Mouse (Mus musculus): ENCODE results near the gene Fbxo41.
A peak's percentile ranks its signal among the peaks of the same experiment; 100 is the strongest.

The Fbxo41 gene

DNA sequence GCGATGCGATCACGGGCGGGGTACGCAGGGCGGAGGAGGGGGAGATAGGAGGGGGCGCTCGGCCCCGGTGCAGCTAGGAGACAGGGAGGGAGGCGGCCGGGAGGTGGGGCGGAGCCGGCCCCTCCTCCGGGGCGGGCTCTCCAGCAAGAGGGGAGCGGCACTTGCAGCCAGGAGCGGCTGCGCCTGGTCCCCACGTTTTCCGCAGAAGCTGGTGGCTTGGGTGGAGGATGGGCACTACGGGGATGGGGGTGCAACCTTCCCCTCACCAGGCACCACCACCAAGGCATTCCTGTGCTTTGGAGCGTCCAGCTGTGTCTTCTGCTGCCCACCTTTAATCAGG lies at the start of gene Fbxo41:
Fbxo41 (minus strand) TSS at position 84 of the 340 bp plus-strand sequence.
- no peak for DNase-seq (ENCODE audit: low spot score)

DNA sequence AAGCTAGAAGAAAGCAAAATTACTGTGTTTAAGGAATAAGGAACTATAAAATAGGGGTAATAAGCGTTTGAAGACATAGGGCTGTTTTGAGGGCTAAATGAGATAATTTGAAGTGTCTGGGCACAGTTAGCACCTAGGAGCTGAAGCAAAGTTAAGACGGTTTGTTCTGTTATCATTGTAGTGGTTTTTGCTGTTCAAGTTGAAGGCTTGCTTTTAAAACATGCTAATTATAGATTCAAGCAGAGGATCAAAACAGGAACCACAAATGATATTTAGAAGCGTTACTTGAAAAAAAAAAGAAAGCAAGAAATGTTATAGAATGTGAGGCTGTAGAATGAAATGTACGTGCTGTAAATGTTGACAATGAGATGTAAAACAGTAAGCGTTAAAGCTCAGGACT lies 44.8 kb upstream of the Fbxo41 start:
- DNase-seq (ENCODE audit: low spot score): no peak

DNA sequence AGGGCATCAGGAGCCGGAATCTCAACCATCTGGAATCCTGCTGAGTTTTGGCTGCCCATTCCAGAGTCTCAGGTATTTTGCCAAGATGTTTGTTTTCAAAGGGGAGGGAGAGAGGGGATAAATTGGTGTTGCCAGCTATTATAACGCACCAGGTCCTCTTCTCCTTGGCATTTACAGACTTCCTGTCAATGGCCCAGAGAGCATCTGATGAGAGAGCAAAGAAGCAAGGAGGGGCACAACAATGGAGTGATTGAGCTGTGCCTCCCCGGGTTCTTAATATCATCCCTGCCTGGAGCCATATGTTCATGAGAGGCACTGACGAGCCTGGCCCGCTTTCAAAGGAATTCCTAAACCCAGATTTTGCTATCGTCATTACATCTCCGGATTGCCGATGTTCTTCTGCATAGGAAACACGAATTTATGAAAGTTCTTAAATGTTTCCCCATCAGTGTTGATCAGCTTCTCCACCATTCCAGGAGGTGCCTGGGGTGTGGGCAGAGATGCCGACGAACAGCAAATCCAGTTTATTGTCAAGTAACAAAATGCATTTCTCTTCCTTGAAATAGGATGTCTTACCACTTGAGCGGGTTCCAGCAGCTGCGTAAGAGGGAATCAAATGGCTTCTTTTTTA lies 41.6 kb upstream of the Fbxo41 start:
- DNase-seq (ENCODE audit: low spot score): no peak

DNA sequence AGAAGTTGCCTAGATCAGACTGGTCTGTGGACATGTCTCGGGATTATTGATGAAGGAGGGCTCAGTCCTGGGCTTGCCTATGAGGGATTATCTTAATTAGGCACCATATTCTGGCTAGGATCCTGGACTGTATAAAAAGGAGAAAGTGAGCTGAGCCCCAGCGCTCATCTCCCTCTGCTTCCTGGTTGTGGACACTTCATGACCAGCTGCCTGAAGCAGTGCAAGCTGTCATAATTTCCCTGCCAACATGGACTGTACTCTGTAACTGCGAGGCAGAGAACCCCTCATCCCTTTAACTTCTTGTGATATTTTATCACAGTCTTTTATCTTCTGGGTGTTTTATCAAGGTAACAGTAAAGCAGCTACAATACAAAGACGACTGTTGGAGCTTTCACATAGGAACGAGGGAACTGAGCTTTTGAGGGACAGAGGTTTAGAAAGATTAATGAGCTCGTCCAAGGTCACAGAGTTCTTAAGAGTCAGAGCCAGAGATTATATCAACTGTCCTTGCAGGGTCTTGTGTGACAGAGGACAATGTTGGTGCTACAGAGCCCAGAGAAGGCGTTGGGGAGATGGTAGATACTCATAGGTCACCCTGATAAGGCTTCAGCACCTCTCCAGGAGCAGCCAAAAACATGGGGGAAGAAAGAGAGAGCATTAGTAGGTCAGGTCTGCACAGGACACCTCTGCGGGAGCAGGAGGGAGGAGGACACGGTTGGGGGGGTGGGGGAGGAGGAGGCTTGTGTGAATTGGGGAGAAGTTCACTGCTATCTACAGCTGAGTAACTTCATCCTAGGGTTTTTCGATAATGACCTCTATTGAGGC lies 40.8 kb upstream of the Fbxo41 start:
- DNase-seq (ENCODE audit: low spot score): no peak

DNA sequence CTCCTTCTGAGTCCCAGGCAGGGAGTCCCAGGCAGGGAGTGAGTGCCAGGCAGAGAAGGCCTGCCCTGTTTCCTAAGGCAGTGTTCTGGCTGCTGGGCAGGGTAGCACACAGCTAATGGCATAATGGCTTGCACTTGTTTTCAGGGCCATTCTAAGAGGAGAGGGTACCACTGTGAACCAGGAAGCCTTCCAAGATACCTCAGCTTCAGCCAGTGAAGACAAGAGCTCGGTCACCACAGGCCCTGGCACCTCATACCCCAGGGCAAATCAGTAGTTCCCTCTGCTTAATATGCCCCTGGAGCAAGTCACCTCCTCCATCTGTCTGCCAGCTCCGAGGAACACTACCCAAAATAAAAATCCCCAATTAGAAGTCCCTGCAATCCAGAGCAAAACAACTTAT lies 20.0 kb upstream of the Fbxo41 start:
- no peak for DNase-seq (ENCODE audit: low spot score)

DNA sequence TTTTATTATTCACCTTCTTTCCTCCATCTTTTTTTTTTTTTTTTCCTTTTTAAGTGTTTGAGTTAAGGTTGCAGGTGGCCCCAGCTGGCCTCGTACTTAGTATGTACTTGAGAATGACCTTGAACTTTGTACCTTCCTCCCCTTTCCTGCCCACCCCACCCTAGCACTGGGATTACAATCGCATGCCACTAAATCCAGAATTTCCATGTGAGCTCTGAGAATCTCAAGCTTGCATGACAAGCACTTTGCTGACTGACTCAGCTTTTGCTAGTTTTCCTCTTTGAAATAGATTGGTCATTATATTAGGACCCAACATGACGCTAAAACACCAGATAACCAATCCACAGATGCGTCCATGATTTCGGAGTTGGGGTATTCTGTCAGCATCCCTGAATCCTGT lies 19.2 kb upstream of the Fbxo41 start:
- no peak for DNase-seq (ENCODE audit: low spot score)

DNA sequence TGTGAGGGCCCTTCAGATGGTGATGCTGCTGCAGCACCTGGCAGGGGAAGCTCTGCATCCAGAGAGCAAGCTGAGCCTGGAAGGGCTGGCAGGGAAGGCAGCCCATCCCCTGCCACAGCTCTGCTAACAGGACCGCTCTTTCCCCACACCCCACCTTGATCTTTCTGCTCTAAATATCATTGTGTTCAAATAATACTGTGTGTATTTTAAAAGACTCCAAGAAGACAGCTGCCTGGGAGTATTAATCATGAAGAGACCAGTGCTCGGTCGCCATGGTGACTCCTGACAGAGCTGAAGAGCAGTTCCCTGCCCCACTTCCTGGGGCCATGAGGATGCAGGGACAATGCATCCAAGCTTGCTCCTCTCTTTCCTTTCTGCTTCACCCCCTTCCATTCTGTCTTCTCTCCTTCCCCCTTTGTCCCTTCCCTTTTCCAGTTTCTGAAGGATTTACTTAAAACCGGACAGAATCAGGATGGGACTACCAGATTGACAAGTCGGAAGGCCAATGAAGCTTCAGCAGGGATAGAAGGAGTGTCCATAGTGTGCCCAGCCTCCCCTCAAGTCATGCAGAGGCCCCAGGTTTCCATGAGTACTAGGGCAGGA lies 15.4 kb upstream of the Fbxo41 start:
- DNase-seq (ENCODE audit: low spot score): no peak

DNA sequence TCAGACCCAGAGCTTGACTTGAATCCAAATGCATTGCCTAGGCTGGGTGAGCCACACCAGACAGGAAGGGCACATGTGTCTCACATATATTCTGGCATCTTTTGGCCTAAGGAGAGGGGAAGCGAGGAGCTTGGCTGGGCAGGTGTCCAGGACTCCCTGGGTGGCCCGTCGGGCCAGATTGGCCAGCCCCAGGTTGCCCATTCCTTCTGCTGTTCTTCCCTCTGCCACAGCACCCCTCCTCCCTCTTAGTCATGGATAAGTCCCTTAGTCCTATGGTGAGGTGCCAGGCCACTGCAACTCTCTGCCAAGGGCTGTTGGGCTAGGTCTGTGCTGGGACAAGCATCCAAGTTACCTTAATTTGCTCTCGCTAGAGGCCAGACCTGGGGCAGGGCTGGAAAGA lies 13.1 kb upstream of the Fbxo41 start:
- no peak for DNase-seq (ENCODE audit: low spot score)

DNA sequence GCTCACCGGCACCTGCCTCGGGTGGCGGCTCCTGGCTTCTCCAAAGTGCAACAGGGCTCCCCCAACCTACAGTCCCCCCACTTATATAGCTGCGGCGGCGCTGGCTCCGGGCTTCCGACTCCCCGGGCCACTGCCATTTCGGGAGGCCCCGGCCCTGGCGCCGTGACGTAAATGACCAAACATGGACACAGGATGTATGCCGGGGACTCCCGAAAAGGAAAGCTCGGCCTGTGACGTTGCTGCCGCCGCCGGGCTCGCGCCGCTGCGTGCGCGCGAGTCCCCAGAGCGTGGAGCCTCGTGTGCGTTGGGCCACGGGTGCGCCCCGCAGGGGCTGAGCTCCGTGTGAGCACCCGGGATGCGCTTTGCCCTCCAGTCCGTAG lies 10.7 kb upstream of the Fbxo41 start, which contains the start of gene Egr4:
Egr4 (minus strand) TSS at position 59 of the 380 bp plus-strand sequence.
- DNase-seq (ENCODE audit: low spot score): no peak

DNA sequence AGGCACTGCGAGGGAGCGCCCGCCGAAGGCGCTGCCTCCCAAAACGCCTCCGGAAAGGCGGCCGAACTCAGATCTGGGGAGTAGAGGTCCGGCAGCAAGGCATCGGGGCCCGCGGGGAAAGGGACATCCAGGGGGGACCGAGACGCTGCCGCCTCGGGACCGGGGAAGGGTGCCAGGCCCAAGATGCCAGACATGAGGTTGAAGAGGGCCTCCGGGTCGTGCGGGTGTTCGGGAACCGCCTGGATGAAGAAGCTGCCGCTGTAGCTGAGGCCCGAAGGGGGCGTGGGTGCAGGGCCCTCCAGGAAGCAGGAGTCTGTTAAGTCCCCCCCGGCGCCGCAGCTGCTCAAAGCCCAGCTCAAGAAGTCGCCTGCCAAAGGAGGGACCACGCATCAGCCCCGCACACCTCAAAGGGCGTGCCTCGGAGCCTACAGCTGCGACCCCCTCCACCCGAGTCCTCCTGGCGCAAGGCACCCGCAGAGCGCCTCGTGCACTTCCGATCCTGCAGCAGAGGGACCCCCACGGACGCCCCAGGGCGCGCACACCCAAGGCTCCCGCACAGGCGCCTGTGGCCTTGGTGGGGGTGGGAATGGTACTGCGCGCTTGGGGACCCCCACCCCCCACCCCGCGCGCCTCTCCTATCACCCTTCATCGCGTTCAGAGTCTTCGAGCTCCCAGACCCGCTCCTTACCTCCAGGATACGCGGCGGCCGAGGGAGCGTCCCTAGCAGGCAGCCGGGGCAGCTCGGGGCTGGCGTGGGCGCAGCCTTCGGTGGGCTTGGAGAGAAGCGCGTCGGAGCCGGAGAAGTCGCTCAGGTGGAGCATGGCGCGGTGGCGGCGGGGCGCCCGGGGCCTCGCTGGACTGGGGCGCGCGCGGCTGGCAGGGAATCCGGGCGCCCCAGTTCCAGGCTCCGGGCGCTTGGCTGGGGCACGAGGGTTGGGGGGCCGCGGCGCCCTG lies 10.1 kb upstream of the Fbxo41 start:
- no peak for DNase-seq (ENCODE audit: low spot score)

DNA sequence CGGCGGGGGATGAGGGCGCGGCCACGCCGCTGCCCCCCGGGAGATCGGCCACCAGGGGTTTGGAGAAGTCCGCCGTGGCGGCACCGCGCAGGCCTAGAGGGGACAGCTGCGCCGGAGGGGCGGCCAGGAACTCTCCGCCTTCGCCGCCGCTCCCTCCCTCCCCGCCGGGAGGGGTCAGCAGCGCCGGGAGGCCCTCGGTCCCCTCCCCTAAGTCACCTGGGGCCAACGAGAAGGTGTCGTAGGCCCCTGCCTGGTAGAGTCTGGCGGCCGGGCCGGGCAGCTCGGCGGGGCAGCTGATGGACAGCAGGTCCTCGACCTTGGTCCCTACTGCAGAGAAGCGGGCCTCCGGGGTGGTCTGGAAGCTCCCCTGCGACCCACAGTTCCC lies 9.3 kb upstream of the Fbxo41 start:
- DNase-seq (ENCODE audit: low spot score): no peak

DNA sequence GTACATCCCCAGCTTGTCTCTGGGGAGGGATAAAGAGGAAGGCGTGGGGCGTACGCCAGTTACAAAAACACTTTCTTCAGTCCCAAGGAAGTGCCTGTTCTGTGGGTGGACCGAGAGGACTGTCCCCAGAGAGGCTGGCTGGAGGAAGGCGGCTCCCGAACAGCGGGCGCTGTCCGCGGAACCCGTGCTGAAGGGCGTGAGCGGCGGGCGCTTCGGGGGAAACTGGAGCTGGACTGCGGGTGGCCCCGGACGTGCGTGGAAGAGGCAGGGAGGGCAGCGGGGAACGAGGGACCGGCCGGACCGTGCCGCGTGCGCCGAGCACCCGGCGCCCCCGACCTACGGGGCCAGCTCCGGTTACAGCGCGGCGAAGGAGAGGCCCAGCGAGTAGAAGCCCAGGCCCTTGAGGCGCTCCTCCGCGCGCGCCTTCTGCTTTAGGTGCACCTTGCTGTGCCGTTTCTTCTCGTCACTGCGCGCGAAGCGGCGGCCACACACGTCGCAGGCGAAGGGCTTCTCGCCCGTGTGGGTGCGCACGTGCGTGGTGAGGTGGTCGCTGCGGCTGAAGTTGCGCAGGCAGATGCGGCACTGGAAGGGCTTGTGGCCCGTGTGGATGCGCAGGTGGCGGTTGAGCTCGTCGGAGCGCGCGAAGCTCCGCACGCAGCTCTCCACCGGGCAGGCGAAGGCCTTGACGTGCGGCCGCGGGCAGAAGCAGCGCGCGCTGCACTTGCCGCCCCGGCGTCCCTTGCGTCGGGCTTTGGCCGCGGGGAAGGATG lies 8.7 kb upstream of the Fbxo41 start:
- DNase-seq (ENCODE audit: low spot score): peak; percentile 63

DNA sequence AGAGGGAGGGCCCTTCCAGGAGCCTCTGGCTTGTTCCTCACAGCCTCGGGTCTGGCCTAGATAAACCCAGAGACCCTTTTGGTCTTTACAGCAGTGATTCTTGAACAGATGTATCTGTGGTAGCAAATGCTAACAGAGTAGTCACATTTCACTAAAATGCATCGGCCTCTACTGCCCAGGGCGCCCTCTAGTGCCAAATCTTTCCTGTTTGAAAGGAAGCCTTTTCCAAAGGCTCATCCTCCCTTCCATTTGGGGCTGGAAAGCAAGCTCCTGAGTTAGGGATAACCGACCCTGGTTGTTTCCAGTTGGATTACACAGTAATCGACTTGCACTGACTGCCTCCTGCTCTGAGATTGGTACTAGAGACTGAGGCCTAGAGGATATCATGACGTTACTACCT lies 7.7 kb upstream of the Fbxo41 start:
- DNase-seq (ENCODE audit: low spot score): peak; percentile 24

DNA sequence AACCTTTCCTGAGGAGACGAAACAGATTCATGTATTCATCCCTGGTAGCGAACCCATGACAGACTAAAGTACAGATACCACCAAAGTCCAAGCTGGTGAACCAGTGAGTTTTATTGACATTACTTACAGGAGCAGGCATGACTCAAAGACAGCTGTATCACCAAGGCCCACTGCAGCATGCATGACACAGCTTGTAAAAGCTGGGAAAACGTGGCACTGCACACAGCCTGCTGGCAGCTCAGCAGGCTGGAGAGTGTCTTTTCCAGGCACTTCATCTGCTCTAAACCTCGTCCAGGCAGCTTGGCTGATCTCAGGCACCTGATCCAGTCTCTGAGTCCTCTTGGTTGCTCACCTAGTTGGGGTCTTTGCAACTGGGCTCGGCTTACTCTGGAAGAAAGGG lies 5.8 kb upstream of the Fbxo41 start:
- DNase-seq (ENCODE audit: low spot score): no peak

DNA sequence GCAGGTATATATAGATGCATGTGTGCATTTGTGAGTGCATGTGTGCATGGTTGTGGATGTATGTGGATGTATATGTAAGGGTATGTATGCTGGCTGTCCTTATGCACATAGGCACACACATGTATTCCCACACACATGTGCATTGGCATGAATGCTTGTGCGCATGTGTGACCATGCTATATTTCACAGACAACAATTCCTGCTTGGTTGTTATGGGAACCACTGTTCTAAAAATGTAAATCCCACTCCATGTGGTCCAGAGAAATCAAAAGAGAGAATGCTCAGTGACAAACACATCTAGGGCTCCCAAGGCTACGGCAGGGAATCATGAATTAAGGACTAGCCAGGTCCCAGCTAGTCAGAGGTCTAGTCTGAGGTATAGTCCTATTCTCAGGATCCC lies 2.1 kb upstream of the Fbxo41 start:
- DNase-seq (ENCODE audit: low spot score): no peak

DNA sequence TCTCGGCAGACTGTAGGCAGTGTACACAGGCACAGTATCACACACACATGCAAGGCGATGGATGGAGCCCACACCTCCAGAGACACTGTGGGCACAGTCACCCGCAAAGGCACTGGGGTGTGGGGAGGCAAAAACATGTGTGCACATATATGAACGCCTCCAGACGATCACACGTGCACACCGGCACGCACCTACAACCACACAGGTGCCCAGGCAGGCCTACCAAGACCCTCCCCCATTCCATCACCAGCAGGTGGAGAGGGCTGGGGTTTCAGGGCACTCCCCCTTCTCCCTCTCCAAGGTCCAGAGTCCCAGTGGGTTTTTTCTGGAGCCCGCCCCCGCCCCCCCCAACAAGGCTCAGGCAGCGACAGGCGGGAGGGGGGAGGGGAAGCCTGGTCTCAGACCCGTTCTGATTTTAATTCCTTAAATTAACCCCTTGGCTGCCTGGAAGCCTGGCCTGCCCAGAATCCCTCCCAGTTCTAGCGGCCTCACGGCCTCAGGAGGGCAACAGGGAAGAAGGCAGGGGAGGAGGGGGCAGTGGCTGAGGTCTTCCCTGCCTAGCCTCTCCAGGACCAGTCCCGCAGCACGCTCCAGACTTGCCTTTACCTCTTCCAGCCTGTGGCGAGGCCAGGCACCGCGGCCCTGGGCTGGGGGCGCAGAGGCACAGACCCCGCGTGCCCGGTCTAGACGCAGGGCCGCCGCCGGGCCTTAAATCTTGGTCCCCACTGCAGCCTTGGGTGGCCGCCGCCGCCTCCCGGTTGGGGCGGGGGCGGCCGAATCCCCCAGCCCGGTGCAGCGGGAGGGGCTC lies 487 bp downstream of the Fbxo41 start:
- DNase-seq (ENCODE audit: low spot score): no peak

DNA sequence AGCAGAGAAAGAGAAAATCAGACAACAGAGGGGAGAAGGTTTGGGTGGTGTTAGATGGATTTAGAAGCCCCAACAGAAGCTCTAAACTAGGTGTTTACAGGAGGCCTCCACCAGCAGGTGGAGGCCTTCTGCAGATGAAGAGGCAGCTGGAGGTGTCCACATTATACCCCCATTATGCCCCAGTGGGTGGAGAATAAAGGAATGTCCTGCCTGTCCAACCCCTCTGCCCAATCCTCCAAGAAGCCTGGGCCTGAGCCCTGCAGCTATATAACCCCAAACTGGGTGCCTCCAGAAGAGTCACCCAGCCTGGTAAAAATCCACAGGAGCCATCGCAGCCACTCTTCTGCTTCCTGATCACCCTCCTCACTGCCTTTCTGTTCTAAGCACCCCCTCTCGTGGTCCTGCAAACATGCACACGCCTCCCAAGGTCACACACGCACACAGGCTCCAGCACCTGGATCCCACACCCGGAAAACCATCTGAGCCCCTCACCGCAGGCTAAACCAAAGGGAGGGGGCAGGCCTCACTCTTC lies 1.2 kb downstream of the Fbxo41 start:
- DNase-seq (ENCODE audit: low spot score): no peak

DNA sequence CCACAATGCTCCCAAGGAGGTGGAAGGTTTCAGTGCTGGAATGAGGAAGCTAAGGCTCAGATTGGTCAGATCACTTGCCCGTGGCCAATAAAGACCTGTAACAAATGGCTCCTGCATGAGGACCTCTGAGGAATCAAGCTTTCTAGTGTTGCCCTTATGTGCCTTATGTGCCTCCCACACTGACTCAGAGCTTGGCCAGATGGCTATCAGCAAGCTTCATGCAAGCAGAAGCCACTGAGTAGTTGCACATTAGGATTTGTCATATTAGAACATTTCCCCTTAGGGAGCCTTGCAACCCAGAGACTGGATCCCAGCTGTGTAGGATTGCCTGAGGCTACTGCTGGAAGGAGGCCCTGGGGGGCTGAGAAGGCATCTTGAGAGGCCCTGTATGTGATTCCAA lies 2.4 kb downstream of the Fbxo41 start:
- no peak for DNase-seq (ENCODE audit: low spot score)

DNA sequence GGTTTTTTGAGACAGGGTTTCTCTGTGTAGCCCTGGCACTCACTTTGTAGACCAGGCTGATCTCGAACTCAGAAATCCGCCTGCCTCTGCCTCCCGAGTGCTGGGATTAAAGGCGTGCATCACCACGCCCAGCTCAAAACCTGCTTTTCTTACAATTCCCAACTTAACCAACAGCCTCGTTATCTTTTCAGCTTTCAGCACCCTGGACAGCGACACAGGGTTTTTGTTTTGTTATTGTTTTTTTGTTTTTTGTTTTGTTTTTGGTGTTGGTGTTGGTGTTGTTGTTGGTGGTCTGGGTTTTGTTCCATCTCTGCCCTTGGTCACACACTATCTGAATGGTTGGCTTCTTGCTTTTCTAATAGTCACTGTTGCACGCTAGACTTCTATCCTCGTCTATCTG lies 4.6 kb downstream of the Fbxo41 start:
- no peak for DNase-seq (ENCODE audit: low spot score)

DNA sequence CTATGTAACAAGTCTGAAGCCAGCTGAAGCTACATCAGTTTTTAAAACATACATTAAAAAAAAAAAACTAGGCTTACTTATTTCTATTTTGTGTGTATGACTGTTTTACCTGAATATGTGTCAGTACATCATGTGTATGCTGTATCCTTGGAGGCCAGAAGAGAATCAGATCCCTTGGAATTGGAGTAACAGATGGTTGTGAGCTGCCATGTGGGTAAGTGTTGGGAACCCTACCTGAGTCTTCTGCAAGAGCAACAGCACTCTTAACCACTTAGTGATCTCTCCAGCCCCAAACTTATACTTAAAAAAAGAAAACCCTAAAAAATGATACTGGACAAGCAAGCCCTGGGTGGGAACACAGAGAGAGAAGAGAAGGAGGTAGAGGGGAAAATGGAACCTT lies 5.8 kb downstream of the Fbxo41 start:
- no peak for DNase-seq (ENCODE audit: low spot score)

DNA sequence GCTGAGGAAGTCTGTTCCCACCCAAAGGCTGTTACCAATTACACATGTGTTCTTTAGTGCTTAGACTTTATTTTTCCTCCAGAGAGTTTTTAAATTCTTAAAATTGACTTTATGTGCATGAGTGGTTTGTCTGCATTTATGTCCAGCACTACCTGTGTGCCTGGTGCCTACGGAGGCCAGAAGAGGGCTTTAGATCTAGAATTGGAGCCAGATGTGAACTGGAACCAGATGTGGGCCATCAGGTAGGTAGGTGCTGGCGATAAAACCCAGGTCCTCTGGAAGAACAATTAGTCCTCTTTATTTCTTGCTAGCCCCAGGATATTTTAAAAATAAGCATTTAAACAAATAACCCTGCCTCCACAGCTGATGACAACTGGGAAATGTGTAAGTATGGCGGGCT lies 11.2 kb downstream of the Fbxo41 start:
- no peak for DNase-seq (ENCODE audit: low spot score)
